Mouse (Mus musculus): ENCODE measurements around the gene Defb9. TPM values are rescaled to one million over a fixed set of nuclear protein-coding genes. Genes with fewer than 3 reads are reported as not detected.
A peak's percentile ranks its signal among the peaks of the same experiment; 100 is the strongest.
"Not testable (repeated sequence)": the region's sequence is repeated elsewhere in the genome, so short reads cannot be mapped to it uniquely, and the experiment has no call there.

Gene Defb9
- not detected for total RNA-seq (2021)

DNA sequence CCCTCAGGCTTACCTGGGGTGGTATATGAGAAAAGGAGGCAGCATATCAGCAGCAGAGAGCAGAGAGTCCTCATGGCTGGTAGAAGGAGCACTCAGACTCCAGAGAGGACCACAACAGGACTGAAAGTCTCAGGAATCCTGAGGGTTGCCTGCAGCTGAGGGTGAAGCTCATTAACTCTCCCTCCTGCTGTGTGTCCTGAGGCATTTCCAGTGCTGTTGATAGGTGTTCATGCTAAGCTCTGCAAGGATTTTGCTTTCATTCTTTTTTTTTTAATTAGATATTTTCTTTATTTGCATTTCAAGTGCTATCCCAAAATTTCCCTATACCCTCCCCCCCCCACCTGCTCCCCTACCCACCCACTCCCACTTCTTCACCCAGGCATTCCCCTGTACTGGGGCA lies at the start of gene Defb9:
TSS of gene Defb9 (minus strand) at position 101 of the 400 bp plus-strand sequence.
- DNase-seq (ENCODE audit: low spot score in 2 of 2); intact Hi-C loops (cut with DNase I): not testable (repeated sequence)

DNA sequence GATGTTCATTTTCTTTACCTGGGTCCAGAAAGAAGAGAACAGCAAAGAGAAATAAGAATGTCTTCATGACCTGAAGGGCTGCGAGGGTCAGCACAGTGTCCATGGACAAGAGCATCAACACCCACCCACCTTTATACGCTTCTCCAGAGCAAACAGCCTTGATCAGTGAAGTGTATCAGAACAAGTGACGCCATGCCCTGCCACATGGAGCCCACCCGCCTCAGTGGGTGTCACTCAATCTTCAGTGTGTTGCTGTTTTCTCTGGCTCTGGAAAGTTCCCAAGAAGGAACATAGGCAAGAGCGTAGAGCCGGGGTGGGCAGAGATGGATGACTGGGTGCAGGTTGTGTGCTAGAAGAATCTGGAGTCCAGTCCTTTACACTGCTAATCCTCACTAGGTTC lies 47.4 kb upstream of the Defb9 start, which contains the start of gene Defb15:
TSS of gene Defb15 (minus strand) at position 101 of the 400 bp plus-strand sequence.
- intact Hi-C loops (cut with DNase I), result no loop called here
- no peak for DNase-seq (ENCODE audit: low spot score in 2 of 2)

DNA sequence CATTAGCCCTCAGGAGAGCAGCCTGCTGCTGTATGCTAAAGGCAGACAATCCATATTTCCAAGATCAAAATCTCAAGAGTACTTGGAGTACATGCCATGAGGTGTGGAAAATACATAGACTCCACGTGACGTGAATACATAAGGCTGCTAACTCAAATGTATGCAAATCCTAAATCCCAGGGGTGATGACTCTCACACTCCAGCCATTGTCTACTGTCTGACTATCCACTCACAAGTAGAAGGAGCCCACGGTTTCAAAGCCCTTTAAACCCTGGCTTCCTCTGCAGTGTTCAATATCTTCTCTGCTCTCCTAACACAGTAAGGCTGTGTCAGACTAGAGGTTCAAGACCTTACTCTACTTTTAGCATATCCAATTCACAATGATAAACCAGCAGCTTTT lies 45.5 kb upstream of the Defb9 start:
- intact Hi-C loops (cut with DNase I); DNase-seq (ENCODE audit: low spot score in 2 of 2): not testable (repeated sequence)

DNA sequence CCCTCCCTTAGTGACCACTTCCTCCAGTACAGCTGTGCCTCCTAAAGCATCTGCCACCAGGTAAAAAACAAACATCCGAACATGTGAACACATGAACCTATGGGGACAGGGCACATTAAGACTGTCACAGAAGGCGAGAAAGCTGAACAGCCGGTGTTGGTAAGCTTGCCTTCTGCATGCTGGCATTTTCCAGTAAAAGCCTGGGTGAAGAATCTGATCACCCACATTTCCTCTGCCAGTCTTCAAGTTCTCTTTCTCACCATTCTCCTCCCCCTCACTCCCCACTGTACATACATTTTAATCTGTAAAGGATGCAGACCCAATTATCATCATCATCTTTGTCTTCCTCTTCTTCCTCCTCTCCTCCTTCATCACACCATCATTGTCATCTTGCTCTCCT lies 30.4 kb upstream of the Defb9 start:
- peak; percentile 2 to 60 for DNase-seq (ENCODE audit: low spot score in 2 of 2)
- intact Hi-C loops (cut with DNase I), result no loop called here

DNA sequence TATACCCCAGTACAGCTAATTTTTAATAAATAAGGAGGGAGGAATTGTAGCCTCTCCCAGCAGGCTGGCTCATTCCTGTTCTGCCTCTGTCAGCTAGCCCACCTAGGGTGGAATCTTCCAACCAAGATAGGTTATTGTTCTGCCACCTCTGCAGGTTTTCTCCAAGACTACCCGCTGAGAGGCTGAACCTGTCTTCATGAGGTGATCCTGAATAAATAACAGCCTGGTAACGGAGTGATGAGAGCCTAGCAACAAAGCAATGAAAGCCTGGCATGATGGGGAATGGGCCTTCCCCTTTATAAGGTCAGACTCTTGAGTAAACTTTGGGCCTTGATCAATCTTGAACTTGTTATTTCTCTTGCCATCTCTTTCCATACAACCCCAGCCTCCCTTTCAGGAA lies 27.3 kb upstream of the Defb9 start:
- intact Hi-C loops (cut with DNase I), result no loop called here
- DNase-seq (ENCODE audit: low spot score in 2 of 2), result no peak

DNA sequence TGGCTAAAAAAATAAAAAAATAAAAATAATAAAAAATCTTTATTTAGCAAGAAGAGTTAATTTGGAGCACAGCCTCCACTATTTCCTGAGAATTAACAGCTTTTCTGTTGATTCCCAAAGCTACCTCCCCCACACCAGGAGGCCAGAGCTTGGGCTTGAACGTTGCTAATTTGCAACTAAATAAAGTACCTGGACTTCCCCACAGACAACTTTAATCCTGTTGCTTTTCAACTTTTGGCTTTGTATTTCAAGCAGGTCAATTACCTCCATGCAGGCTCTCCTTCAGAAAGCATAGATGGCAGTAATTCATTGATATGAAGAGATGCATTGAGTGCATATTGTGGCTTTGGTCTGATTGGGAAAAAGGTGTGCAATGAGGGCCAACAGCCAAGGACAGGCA lies 26.7 kb upstream of the Defb9 start:
- intact Hi-C loops (cut with DNase I), result no loop called here

DNA sequence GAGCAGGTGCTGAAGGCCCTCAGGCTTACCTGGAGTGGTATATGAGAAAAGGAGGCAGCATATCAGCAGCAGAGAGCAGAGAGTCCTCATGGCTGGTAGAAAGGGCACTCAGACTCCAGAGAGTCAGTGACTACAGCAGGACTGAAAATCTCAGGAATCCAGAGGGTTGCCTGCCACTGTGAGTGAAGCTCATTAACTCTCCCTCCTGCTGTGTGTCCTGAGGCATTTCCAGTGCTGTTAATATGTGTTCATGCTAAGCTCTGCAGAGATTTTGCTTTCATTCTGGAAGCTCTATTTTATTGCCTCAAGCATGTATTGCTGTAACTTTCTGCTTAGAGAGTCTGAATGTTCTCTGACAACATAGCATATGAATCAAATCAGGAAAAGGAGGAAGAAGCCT lies 21.1 kb upstream of the Defb9 start, which contains the start of gene Defb11:
TSS of gene Defb11 (minus strand) at position 123 of the 400 bp plus-strand sequence.
- intact Hi-C loops (cut with DNase I); DNase-seq (ENCODE audit: low spot score in 2 of 2): not testable (repeated sequence)

More for the DNA sequence above, 26.7 kb upstream of the Defb9 start:
- DNase-seq (ENCODE audit: low spot score in 2 of 2), result no peak

DNA sequence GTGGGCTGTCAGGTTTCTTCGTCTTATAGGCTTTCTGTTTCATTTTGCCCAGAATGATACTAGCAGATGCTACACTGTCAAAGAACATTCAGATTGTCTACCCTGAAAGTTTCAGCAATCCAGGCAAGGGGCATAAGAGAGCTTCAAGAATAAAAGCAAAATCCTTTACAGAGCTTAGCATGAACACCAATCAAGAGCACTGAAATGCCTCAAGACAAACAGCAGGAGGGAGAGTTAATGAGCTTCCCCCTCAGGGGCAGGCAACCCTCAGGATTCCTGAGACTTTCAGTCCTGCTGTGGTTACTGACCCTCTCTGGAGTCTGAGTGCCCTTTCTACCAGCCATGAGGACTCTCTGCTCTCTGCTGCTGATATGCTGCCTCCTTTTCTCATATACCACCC lies 26.6 kb downstream of the Defb9 start, which contains the start of gene Defb10:
TSS of gene Defb10 (plus strand) at position 316 of the 400 bp plus-strand sequence.
- DNase-seq (ENCODE audit: low spot score in 2 of 2); intact Hi-C loops (cut with DNase I): not testable (repeated sequence)

Other genes with a start within 250 kb of the Defb9 start
- gene Defa17, start 229.6 kb downstream of the Defb9 start, total RNA-seq (2021), result not detected
- gene Defa34, start 219.6 kb downstream of the Defb9 start, total RNA-seq (2021), result not detected
- not detected for gene AY761184, start 181.8 kb downstream of the Defb9 start, total RNA-seq (2021)
- not detected for gene Defa24, start 150.9 kb downstream of the Defb9 start, total RNA-seq (2021)
- gene Defb50, start 61.9 kb downstream of the Defb9 start, total RNA-seq (2021), result not detected
- not detected for gene Defb2, start 45.5 kb downstream of the Defb9 start, total RNA-seq (2021)
- gene Defb10, start 26.5 kb downstream of the Defb9 start, total RNA-seq (2021), result not detected
- gene Defb11, start 21.0 kb upstream of the Defb9 start, total RNA-seq (2021), result not detected
- not detected for gene Defb15, start 47.3 kb upstream of the Defb9 start, total RNA-seq (2021)
- not detected for gene Defb35, start 52.9 kb upstream of the Defb9 start, total RNA-seq (2021)
- not detected for gene Defb13, start 61.3 kb upstream of the Defb9 start, total RNA-seq (2021)
- gene Fam90a1a, start 73.3 kb upstream of the Defb9 start, total RNA-seq (2021), result not detected
- not detected for gene Ccdc70, start 84.4 kb upstream of the Defb9 start, total RNA-seq (2021)
- 1 to 10 TPM; 1.9 to 2.0 TPM for gene Atp7b, start 174.9 kb upstream of the Defb9 start, total RNA-seq (2021)
- 10 to 100 TPM; 32.7 to 34.4 TPM for gene Alg11, start 175.3 kb upstream of the Defb9 start, total RNA-seq (2021)
- under 1 TPM in 1 of 2 experiments, not detected in 1; 0.16 TPM for gene Nek5, start 239.6 kb upstream of the Defb9 start, total RNA-seq (2021)

Measured in left cerebral cortex, postnatal 25 days (tissue).